Mouse (Mus musculus): Measurements from ENCODE around the gene Rbfox2. TPM values are rescaled to one million over a fixed set of nuclear protein-coding genes. Genes with fewer than 3 reads are reported as not detected.

The Rbfox2 gene
- polyA plus RNA-seq, 1 experiment from 2014 or later, result 69.4 TPM

- WGBS, result 28% methylated on average over 2 of the region's 2 CpGs
- H3K4me3 ChIP-seq (replicated peaks), result no peak overlapping the region
Observed at GRCm38 (mm10) chr15:77296635-77297034, 10.2 kb downstream of the Rbfox2 start.

DNA sequence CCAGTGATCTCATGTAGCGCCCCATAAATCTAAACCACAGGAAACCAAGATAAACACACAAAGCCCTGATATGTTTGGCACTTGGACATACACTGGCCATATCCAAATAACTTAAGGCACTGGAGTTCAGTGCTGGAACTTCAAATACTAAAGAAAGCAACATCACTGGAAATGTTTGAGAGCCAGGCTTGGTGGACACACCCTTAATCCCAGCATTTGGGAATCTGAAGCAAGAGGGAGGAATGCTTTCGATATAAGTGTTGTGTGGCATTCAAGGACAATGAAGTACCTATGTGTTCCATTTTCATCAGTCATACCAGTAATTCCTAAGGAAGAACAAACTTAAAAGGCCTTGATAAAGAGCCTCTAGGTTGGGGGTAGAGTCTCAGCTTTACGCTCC lies 13.3 kb downstream of the Rbfox2 start:
- Histone ChIP-seq H3K9ac (no peak overlapping the region), H3K4me1 (peaks cover 59% of the 10 kb centered on the region), H3K27ac (replicated peaks) (no peak overlapping the region), H3K4me3 (replicated peaks) (no peak overlapping the region), H3K4me2 (replicated peaks) (no peak overlapping the region), H3K36me3 (no peaks in the 10 kb centered on the region), H3K9me3 (replicated peaks) (no peaks in the 10 kb centered on the region), H3K27me3 (no peaks in the 10 kb centered on the region)
- WGBS, result 90% methylated on average over 3 of the region's 3 CpGs
- no peak for ATAC-seq (ENCODE audit: insufficient number of reproducible peaks, low FRiP score, low TSS enrichment, low read depth)

More at GRCm38 (mm10) chr15:77296635-77297034, 10.2 kb downstream of the Rbfox2 start:
- H3K4me2 ChIP-seq (replicated peaks), result peak overlapping the region; percentile 15; the same call in 1 of the 2 replicates
- no peaks in the 10 kb centered on the region for H3K9me3 ChIP-seq (replicated peaks)
- H3K27me3 ChIP-seq, result no peaks in the 10 kb centered on the region
- peaks cover 84% of the 10 kb centered on the region for H3K4me1 ChIP-seq
- H3K36me3 ChIP-seq, result no peaks in the 10 kb centered on the region
- H3K27ac ChIP-seq (replicated peaks), result peak overlapping the region; percentile 89
- ATAC-seq (ENCODE audit: insufficient number of reproducible peaks, low FRiP score, low TSS enrichment, low read depth), result peak; percentile 72
- H3K9ac ChIP-seq, result no peak overlapping the region

GRCm38 (mm10) chr15:77292381-77292780 lies 14.4 kb downstream of the Rbfox2 start:
- no peak for ATAC-seq (ENCODE audit: insufficient number of reproducible peaks, low FRiP score, low TSS enrichment, low read depth)
- H3K4me1 ChIP-seq, result peaks cover 52% of the 10 kb centered on the region
- 59% methylated on average over 6 of the region's 6 CpGs for WGBS

DNA sequence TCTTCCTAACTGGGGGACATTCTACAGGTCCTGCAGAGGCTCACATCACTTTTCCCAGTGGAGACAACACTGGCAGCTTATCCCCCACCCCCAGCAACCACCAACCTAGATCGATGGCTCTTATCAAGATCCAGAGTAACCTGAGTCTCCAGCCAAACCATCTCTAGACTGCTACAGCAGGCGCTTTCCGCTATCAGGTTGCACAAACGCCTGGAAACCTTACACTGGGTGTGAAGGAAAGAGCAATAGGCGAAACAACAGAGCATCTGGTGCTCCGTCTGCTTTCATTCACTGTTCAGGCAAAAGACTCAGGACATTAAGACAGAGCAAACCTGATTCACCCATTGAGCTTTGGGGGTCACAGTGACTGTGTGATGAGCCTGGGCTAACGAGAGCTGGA lies 15.3 kb downstream of the Rbfox2 start:
- H3K36me3 ChIP-seq, result no peaks in the 10 kb centered on the region
- 37% methylated on average over 7 of the region's 7 CpGs for WGBS
- no peaks in the 10 kb centered on the region for H3K27me3 ChIP-seq
- H3K27ac ChIP-seq (replicated peaks), result peak overlapping the region; percentile 39; the same call in 1 of the 2 replicates
- peaks cover 43% of the 10 kb centered on the region for H3K4me1 ChIP-seq
- no peak overlapping the region for H3K4me3 ChIP-seq (replicated peaks)
- peak; percentile 43; the same call in 1 of the 2 replicates for ATAC-seq (ENCODE audit: insufficient number of reproducible peaks, low FRiP score, low TSS enrichment, low read depth)
- H3K9me3 ChIP-seq (replicated peaks), result no peaks in the 10 kb centered on the region
- no peak overlapping the region for H3K9ac ChIP-seq
- H3K4me2 ChIP-seq (replicated peaks), result no peak overlapping the region

More at GRCm38 (mm10) chr15:77292381-77292780, 14.4 kb downstream of the Rbfox2 start:
- H3K36me3 ChIP-seq, result no peaks in the 10 kb centered on the region
- H3K4me2 ChIP-seq (replicated peaks), result no peak overlapping the region
- no peak overlapping the region for H3K9ac ChIP-seq
- no peaks in the 10 kb centered on the region for H3K27me3 ChIP-seq
- 0 out of 2 replicates have a peak overlapping the region, but pooled peaks have one; percentile 11 for H3K27ac ChIP-seq (replicated peaks)
- H3K9me3 ChIP-seq (replicated peaks), result no peaks in the 10 kb centered on the region
- H3K4me3 ChIP-seq (replicated peaks), result no peak overlapping the region

GRCm38 (mm10) chr15:77290352-77290751 lies 16.5 kb downstream of the Rbfox2 start:
- no peaks in the 10 kb centered on the region for H3K36me3 ChIP-seq
- peaks cover 35% of the 10 kb centered on the region for H3K4me1 ChIP-seq
- 78% methylated on average over 2 of the region's 2 CpGs for WGBS
- no peaks in the 10 kb centered on the region for H3K9me3 ChIP-seq (replicated peaks)
- no peak for ATAC-seq (ENCODE audit: insufficient number of reproducible peaks, low FRiP score, low TSS enrichment, low read depth)
- no peak overlapping the region for H3K9ac ChIP-seq
- no peak overlapping the region for H3K4me2 ChIP-seq (replicated peaks)
- no peaks in the 10 kb centered on the region for H3K27me3 ChIP-seq
- no peak overlapping the region for H3K27ac ChIP-seq (replicated peaks)
- no peak overlapping the region for H3K4me3 ChIP-seq (replicated peaks)

DNA sequence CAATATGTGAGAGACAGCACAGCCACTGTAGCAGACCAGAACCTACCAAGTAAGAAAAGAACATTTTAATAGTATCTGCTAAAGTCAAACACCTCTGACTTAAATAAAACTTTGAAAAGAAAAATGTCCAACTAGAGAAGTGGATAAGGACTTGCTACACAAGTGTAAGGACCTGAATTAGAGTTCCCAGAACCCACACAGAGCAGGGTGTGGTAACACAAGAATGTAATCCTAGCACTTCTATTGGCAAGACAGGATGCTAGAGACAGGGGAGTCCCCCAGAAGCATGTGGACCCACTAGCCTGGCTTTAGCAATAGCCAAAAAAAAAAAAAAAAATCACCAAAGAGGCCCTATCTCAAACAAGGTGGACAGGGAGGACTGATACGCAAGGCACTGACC lies 26.7 kb downstream of the Rbfox2 start:
- no peaks in the 10 kb centered on the region for H3K27me3 ChIP-seq
- H3K27ac ChIP-seq (replicated peaks), result no peak overlapping the region
- peaks cover 25% of the 10 kb centered on the region for H3K4me1 ChIP-seq
- H3K4me3 ChIP-seq (replicated peaks), result no peak overlapping the region
- WGBS, result 88% methylated on average over 1 of the region's 1 CpGs
- no peaks in the 10 kb centered on the region for H3K9me3 ChIP-seq (replicated peaks)
- H3K4me2 ChIP-seq (replicated peaks), result no peak overlapping the region
- H3K36me3 ChIP-seq, result no peaks in the 10 kb centered on the region
- H3K9ac ChIP-seq, result no peak overlapping the region
- ATAC-seq (ENCODE audit: insufficient number of reproducible peaks, low FRiP score, low TSS enrichment, low read depth), result no peak

- H3K4me2 ChIP-seq (replicated peaks), result no peak overlapping the region
- H3K9me3 ChIP-seq (replicated peaks), result no peaks in the 10 kb centered on the region
- no peaks in the 10 kb centered on the region for H3K27me3 ChIP-seq
- H3K9ac ChIP-seq, result no peak overlapping the region
- 38% methylated on average over 5 of the region's 5 CpGs for WGBS
- H3K4me3 ChIP-seq (replicated peaks), result no peak overlapping the region
- H3K27ac ChIP-seq (replicated peaks), result no peak overlapping the region
- H3K36me3 ChIP-seq, result no peaks in the 10 kb centered on the region
- no peak for ATAC-seq (ENCODE audit: insufficient number of reproducible peaks, low FRiP score, low TSS enrichment, low read depth)
- H3K4me1 ChIP-seq, result peaks cover 38% of the 10 kb centered on the region
Observed at GRCm38 (mm10) chr15:77278825-77279224, 28.0 kb downstream of the Rbfox2 start.

DNA sequence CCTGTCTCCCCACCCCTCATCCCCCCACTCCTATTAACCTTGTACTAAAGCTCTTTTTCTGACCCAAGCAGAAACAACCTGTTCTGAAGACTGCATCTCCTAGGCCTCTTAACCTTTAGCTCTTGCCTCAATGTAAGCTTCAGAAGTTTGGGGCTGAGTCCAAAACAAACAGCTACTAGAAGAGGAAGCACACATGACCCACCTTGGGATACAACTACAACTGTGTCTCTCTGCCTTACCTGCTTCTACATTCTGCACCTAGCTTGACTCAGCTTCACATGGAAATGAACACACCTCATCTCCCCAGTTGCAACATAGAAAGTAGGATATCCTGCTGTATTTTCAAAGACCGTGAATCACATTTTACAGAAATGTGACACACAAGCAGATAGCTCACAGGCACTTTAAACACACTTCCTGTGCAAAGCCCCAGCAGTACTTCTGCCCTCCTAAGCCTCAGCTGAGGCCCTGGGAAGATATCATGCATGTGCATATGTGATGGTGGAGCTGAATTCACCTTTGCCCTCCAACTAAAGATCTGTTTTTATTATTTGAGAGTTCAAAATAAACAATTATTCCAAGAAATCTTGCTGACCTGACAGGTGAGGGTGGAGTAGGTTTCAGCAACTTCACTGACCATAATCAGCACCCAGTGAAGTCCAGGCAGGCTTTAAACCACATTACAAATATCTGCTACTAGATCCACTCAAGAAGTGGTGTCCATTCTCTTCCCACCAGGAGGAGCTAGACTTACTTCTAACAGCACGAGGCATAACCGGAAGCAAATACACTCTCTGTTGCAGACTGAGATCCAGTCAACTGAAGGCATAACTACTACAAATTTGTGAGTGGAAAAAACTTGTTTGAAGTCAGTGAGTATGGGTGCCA lies 29.7 kb downstream of the Rbfox2 start:
- no peak for ATAC-seq (ENCODE audit: insufficient number of reproducible peaks, low FRiP score, low TSS enrichment, low read depth)
- H3K4me1 ChIP-seq, result peaks cover 40% of the 10 kb centered on the region

GRCm38 (mm10) chr15:77276300-77276699 lies 30.5 kb downstream of the Rbfox2 start:
- no peaks in the 10 kb centered on the region for H3K9me3 ChIP-seq (replicated peaks)
- H3K4me3 ChIP-seq (replicated peaks), result no peak overlapping the region
- H3K4me1 ChIP-seq, result peaks cover 43% of the 10 kb centered on the region
- ATAC-seq (ENCODE audit: insufficient number of reproducible peaks, low FRiP score, low TSS enrichment, low read depth), result no peak
- H3K9ac ChIP-seq, result no peak overlapping the region
- no peaks in the 10 kb centered on the region for H3K36me3 ChIP-seq
- WGBS, result 53% methylated on average over 1 of the region's 1 CpGs
- H3K27me3 ChIP-seq, result no peaks in the 10 kb centered on the region
- H3K4me2 ChIP-seq (replicated peaks), result no peak overlapping the region
- H3K27ac ChIP-seq (replicated peaks), result no peak overlapping the region

More for the DNA sequence above, 29.7 kb downstream of the Rbfox2 start:
- H3K27ac ChIP-seq (replicated peaks), result no peak overlapping the region
- no peaks in the 10 kb centered on the region for H3K36me3 ChIP-seq
- H3K9ac ChIP-seq, result no peak overlapping the region
- WGBS, result 56% methylated on average over 3 of the region's 3 CpGs
- no peak overlapping the region for H3K4me2 ChIP-seq (replicated peaks)
- H3K27me3 ChIP-seq, result no peaks in the 10 kb centered on the region
- H3K4me3 ChIP-seq (replicated peaks), result no peak overlapping the region
- H3K9me3 ChIP-seq (replicated peaks), result no peaks in the 10 kb centered on the region

GRCm38 (mm10) chr15:77275572-77275971 lies 31.2 kb downstream of the Rbfox2 start:
- Histone ChIP-seq H3K4me3 (replicated peaks) (no peak overlapping the region), H3K27me3 (no peaks in the 10 kb centered on the region), H3K4me2 (replicated peaks) (no peak overlapping the region), H3K9ac (no peak overlapping the region), H3K27ac (replicated peaks) (no peak overlapping the region), H3K36me3 (no peaks in the 10 kb centered on the region), H3K9me3 (replicated peaks) (no peaks in the 10 kb centered on the region), H3K4me1 (peaks cover 43% of the 10 kb centered on the region)
- ATAC-seq (ENCODE audit: insufficient number of reproducible peaks, low FRiP score, low TSS enrichment, low read depth), result no peak
- WGBS, result 83% methylated on average over 2 of the region's 2 CpGs

DNA sequence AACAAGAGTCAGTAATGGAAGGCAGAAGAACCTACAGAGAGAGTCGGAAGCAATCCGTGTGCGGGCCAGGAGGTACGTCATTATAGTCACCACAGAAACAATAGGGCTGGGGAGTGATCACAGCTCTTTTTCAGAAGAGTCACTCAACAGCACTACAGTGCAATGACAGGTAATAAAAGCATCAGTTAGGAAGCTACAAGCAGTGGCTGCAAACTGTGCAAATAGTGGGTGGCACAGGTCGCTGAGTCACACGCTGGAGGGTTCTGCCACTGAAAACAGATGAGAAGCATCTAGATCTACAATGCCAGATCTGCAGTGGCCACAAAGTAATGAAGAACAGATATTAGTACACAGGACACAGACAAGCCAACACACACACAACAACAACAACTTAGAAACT lies 32.9 kb downstream of the Rbfox2 start:
- Histone ChIP-seq H3K9me3 (replicated peaks) (no peaks in the 10 kb centered on the region), H3K4me2 (replicated peaks) (no peak overlapping the region), H3K36me3 (no peaks in the 10 kb centered on the region), H3K9ac (no peak overlapping the region), H3K4me3 (replicated peaks) (no peak overlapping the region), H3K4me1 (peaks cover 39% of the 10 kb centered on the region), H3K27ac (replicated peaks) (no peak overlapping the region), H3K27me3 (no peaks in the 10 kb centered on the region)
- 75% methylated on average over 6 of the region's 6 CpGs for WGBS
- no peak for ATAC-seq (ENCODE audit: insufficient number of reproducible peaks, low FRiP score, low TSS enrichment, low read depth)

All from embryonic facial prominence, embryonic 15.5 days (tissue).